Mouse (Mus musculus): ENCODE data around the gene Pik3ca.
"Not testable (repeated sequence)": the region's sequence is repeated elsewhere in the genome, so short reads cannot be mapped to it uniquely, and the experiment has no call there.

Pik3ca gene

DNA sequence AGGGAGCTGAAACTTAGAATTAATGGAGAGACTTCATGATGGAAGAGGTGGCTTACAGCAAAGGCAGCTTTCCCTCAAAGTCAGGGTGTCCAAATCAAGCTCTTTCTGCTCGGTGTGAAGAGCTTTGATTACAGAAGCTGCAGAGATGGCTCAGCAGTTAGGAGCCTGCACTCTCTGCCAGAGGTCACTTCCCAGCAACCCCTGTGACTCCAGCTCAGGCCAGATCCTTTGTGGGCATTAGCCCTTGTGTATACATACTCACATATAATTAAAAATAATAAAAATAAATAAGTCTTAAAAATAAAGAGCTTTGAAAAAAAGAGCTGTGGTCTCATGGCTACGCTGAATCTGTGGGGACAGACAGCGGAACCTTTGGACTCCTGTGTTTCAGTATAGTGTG is 4.1 kb downstream of the Pik3ca start:
- DNase-seq (ENCODE audit: low read depth, low spot score): no peak

DNA sequence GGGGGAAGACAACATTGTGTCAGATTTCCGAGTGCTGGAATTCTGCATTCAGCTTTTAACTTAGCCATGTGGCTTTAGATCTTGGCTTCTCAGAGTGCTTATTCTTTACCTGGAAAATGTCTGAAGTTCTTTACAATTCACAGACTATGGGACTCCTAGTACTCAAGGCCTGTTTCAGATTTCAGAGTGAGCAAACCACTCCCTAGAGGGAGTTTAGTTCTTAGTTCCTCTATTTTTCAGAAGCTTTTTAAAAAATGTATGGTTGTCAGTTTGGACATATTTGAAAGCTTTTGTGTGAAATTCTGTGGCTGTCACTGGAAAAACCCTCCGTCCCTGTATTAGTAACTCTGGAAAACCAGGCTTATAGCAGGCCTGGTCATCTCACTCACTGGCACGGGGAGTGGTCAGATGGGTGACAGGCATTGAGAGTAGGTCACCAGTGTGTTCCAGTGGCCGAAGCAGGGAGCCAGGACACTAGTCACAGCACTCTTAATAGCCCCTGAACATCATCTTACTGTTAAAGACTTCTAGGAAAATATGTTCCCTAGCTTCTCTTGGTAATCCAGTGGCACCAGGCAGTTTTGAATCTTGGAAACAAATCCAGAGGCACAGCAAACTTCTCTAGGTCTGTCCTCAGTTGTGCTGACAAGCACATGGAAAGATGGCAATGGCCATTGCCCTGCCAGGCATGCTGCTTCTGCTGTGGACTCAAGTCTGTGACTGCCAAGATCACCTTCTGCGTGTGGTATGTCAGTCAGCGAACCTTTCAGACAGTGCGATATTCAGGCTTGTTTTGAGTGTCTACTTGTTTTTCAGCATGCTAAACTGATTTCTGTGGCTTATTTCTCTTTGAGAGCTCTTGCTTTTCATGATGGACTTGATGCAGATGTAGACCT is 5.8 kb downstream of the Pik3ca start:
- no peak for DNase-seq (ENCODE audit: low read depth, low spot score)

DNA sequence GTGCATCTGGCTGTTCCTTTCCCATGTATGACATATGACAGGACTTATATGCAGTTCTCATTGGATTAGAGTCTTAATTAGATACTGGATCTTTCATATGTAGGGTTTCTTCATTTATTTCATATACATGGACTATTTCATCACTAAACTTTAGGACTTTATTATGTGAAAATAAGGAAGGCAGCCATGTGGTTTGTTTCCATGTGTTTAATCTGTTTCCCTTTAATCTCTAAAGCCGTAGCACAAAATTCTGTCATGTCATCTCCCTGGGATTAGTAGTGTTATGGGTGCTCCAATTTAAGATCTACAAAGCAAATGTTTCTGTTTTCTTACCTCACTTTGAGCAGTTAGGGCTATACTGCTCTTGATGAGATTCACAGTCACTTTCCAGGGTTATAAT is 8.2 kb downstream of the Pik3ca start:
- no peak for DNase-seq (ENCODE audit: low read depth, low spot score)

DNA sequence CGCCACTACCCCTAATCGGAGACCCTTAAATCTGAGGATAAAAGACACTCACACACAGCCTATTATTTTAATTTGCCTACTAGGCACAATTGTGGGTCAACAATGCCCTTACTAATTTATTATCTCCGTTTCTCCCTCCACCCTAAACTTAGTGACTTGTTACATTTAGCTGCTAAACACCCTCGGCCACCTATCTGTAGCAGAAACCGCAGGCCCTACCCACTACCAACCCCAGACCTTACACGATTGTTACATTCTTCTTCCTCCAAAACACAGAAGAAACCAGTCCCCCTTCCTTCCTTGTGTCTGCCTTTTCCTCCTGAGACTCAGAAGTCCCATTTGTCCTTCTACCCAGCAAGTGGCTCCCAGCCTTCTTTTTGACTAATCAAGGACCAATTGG is 9.3 kb downstream of the Pik3ca start:
- no peak for DNase-seq (ENCODE audit: low read depth, low spot score)

DNA sequence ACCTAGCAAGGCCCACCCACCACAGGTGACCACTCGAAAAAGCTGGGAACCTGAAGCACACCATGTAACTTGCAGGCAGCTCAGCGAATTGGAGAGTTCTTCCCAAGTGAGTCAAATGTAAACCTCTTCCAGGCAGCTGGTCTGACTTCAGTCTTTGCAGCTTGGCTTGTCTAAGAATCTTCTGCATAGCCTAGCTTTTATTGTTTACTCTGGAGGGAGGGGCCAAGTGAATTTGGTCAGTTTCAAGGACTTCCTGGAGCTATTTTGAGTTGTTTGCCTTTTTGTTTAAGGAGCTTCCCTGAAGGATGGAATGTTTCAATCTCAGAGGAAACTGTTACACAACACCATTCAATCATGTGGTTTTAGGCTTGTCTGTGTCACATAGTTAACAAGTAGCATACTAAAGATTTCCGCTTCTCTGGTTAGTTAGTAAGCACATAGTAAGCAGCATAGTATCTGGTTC is 11.4 kb downstream of the Pik3ca start:
- DNase-seq (ENCODE audit: low read depth, low spot score): no peak

DNA sequence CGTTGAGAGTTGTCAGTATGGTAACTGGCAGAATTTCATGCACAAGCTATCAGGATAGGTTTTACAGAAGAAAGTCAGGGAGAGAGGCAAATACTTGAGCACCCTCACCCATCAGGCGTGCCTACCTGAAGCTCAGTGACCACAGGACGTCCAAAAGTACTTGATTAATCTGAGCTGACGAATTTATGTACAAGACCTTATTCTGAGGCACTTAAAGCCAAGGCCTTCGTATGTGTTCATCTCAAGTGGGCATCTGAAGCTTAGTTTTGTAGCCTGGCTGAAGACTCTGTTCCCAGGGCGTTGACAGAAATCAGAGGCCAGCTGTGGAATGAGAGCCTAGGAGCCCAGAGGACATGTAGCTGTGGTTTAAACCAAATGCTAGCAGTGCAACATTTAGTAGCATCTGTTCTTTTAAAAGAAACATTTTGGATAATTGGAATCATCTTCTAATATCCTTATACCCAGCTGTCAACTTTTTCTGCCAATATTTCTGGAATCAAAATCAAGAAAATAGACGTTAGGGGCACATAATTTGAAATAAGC is 15.1 kb downstream of the Pik3ca start:
- DNase-seq (ENCODE audit: low read depth, low spot score): no peak

DNA sequence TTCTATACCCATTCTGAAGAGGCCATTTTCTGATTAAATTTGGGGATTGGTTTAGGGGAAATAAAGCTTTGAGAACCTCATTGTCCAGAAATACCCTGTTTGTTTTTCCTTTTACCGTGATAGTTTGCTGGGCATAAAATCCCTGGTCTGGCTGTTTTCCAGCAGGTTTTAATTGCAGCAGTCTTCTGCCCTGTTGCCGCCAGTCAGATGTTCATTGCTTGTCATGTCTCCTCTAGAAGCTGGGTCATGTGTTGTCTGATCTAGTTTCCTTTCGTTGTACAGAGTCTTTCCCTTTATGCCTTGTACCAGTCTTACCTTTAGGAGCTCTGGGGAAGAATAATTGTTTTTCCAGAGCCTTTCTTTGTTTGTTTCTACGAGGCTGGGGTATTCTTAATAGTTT is 16.9 kb downstream of the Pik3ca start:
- no peak for DNase-seq (ENCODE audit: low read depth, low spot score)

DNA sequence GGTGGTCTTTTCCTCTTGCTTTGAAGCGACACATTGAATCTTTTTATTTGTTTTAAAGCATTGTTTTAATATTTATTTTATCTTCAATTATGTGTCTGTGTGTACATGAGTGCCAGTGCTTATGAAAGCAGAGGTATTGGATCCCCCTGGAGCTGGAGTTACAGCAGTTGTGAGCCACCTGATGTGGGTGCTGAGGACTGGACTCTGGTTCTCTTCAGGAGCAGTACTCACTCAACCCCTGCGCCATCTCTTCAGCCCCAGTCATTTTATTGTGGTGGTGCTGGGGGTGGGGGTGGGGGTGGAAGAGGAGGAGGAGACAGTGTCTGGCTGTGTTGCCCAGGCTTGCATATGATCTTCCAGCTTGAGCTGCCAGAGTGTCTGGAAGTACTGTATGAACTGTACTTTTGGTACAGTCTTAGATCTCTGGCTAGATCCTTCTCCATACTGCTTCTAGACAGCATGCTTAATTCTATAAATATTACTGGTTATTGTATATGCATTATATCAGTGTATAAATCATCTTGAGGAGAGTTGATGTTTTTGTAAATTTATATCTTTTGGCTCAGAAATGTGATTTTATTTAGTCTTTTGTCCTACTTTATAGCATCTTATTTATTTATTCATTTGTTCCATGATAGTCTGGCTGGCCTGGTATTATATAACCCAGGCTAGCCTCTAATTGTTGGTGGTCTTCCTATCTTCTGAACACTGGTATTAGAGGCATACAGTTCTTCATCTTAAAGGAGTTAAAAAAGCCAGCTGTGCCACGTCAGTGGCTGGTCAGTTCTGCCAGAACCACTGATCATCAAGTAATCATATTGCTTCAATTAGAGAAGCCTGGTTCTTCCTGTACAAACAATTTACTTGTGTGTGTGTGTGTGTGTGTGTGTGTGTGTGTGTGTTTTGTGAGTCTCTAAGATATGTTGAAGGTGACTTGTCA is 18.2 kb downstream of the Pik3ca start:
- no peak for DNase-seq (ENCODE audit: low read depth, low spot score)

DNA sequence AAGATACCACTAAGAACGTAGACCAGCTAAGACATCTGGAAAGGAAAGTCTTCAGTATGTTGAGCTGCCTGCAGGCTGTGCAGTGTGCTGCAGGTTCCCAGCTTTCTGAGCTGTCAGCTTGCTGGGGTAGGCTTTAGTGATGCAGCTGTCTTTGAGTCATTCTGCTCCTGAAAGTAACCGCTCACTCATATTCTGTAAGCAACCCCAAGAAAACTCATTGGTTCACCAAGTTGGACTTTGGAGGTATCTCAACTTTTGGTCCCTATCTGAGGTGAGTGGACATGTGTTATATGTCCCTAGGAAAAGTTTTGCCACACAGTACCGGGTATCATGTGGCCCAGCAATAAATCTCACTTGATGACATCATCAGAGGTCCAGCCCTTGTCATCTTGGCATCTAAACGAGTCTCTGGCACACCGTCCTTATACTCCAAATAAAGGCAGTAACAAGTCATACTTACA is 20.3 kb downstream of the Pik3ca start:
- DNase-seq (ENCODE audit: low read depth, low spot score): no peak

DNA sequence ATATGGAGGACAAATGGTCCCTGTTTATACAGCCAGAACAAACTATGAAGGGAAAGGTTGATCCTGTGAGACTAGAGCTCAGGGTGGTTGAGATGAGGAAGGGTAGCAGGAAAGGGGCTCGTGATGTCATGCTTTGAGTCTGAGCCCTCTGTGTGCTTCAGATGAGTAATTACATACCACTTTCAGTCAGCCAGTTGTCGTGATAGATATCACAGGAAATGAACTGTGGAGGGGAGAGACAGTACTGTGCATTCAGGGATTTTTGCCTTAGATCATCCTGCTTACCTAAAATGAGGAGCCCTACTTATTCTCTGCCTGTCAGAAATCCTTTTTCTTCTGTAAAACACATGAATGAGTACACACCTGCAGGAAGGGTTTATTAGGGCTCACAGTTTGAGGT is 22.4 kb downstream of the Pik3ca start:
- no peak for DNase-seq (ENCODE audit: low read depth, low spot score)

DNA sequence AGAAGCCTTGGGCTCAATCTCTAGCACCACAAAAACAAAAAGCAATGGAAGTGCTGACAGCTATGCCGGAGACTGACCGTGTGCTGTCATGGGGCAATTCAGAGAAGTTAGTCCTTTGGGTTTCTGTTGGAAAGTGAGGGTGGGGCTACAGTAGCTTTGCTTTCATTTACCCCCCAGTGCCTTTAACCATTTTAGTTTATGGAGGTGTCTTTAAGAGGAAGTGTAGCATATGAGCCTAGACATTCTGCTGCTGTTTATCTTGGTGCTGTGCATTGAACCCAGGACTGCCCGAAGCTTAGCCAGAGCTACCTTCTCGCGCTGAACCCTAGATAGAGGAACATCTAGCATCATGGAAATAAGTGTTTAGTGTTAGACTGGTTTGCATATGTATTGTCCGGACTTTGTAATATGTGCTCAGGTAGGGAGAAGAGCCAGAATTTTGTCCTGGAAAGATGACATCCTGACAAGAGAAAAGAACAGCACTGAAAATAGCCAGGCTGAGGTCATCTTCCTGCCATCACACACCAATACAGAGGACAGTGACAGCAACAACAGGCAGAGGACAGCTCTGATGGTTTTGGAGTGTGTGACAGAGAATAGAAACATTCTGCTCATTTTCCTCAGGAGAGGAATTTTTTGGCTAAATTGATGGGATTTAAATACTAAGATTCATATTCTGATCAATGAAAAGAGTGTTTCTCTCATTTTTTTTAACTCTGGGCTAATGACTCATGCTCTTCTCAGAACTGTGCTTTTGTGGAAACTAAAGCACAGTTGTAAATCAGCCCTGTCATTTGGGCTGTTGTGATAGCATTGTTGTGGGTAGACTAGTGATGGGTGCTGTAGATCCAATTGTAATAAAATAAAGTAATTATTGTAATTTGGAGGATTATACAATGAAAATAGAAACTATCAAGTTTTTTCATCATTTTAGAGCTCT is 23.9 kb downstream of the Pik3ca start:
- no peak for DNase-seq (ENCODE audit: low read depth, low spot score)

DNA sequence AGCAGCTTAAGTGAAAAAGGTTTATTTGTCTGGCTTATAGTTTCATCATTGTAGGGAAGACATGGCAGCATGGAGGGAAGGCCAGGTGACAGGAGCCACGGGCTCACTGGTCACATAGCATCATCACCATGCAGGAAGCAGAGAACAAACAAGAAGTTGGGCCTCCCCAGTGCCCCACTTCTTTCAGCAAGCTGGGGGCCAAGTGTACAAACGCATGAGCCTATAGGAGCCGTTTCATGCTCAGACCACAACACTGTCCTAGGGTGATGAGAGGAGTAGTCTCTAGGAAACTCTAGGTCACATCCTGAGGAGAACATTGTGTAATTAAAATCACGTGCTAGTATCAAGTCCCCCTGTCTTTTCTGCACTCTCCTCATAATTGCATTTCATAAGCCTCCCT is 30.2 kb downstream of the Pik3ca start:
- no peak for DNase-seq (ENCODE audit: low read depth, low spot score)

DNA sequence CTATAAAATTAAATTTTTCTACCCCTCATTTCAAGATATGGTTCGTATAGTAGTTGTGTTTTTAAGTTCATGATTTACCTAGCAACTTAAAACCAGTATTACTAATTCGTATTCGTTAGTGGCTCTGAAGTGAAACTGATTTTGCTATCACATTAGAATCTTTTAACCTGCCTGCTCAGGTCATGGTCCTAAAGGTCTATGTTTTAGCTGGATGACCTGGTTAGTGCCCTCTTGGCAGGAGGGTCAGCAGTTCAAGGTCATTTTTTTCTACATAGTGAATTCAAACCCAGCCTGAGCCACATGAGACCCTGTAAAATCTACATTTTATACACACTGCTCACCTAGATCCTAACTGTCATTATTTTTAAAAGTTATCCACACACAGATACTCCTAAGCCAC is 30.9 kb downstream of the Pik3ca start:
- no peak for DNase-seq (ENCODE audit: low read depth, low spot score)

DNA sequence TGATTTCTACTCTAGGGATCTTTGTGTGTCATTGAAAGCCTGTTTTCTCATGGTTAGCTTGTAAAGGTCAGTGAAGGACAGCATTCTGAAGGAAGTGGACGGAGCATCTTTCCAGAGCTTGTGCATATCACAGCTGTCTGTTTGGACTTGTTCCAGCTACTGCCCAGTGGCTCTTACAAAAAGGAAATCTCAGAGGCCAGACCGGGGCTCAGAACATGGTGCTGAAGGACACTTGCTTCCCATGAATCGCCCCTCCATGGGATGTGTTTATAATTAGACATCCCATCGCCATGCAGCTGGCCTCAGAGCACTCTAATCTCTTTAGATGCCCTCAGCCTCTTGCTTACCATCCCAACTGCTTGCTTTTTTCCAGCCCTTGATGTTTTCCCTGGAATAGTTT is 31.4 kb downstream of the Pik3ca start:
- no peak for DNase-seq (ENCODE audit: low read depth, low spot score)

DNA sequence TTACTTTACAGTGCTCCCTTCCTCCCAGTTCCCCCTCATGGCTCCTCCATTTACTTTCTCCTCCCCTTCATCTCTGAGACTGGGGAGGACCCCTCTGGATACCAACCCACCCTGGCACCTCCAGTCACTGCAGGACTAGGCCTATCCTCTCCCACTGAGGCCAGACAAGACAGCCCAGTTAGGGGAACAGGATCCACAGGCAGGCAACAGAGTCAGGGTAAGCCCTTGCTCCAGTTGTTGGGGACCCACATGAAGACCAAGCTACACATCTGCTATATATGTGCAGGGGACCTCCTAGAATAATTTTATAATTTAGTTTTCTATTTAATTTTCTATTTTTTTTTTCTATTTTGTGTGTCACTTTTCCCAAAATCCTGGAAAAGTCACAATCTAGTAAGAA is 31.9 kb downstream of the Pik3ca start:
- not testable (repeated sequence) for DNase-seq (ENCODE audit: low read depth, low spot score)

DNA sequence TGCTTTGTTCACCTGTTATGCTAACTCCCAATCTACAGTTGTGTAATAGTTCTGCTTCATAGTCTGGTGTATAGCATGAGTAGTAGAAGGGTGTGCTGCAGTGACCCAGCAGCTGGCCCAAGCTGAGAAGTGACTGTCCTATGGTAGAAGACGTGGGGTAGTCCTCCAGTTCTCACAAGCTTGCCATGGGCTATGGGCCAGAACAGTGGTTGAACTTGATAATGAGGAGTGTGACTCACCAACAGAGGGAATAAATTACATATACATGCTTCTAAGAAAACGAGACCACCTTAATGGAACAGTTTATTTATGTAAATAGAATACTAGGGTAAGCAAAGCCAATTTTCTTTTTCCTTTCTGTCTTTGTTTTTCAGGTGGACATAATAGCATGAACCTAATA is 32.9 kb downstream of the Pik3ca start:
- DNase-seq (ENCODE audit: low read depth, low spot score): no peak

DNA sequence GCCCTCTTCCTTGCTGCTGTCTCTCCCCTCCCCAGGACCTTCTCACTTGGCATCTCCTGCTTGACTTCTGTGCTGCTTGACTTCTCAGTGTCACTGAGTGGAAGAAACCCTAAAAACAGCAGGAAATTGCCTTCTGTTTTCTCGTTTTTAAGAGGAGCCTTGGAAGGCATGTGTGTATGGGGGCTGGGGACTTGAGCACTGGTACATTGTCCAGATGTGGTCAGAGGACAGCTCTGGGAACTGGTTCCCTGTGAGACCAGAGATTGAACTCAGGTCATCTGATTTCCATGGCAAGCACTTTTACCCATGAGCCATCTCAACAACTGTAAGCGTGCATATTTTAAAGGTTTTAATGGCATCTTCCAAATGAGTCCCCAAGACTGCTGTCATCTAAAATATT is 36.5 kb downstream of the Pik3ca start:
- DNase-seq (ENCODE audit: low read depth, low spot score): no peak

DNA sequence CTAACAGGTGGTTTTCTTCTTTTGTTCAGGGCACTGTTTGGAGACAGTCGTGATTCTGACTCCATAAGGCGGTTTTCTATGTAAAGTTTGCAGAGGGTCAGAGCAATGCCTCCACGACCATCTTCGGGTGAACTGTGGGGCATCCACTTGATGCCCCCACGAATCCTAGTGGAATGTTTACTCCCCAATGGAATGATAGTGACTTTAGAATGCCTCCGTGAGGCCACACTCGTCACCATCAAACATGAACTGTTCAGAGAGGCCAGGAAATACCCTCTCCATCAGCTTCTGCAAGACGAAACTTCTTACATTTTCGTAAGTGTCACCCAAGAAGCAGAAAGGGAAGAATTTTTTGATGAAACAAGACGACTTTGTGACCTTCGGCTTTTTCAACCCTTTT is 38.6 kb downstream of the Pik3ca start:
- DNase-seq (ENCODE audit: low read depth, low spot score): no peak

DNA sequence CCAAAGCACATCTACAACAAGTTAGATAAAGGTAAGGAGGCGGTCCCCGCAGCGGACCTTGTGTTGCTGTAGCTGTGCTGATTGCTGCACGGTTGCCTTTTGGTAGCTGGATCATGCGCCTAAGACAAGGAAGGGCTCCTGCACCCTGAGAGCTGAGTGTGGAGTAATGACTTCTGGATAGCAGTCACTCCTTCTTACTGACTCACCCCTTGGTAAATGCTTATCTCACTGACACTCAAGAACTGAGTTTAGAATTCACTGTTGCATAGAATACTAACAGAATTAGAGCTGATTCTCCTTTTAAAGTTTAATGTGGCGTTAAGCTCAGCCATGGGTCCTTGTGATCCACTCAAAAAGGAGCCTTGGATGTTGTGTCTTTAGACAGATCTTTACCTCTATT is 39.8 kb downstream of the Pik3ca start:
- DNase-seq (ENCODE audit: low read depth, low spot score): no peak

DNA sequence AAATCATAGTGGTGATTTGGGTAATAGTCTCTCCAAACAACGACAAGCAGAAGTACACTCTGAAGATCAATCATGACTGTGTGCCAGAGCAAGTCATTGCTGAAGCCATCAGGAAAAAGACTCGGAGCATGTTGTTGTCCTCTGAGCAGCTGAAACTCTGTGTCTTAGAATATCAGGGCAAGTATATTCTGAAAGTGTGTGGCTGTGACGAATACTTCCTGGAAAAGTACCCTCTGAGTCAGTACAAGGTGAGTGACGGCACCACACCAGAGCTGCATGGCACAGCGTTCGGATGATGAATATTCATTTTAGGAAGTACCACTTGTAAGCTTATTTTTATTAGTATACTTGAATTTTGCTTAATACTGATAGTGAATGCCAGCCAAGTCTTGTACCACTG is 40.3 kb downstream of the Pik3ca start:
- no peak for DNase-seq (ENCODE audit: low read depth, low spot score)

DNA sequence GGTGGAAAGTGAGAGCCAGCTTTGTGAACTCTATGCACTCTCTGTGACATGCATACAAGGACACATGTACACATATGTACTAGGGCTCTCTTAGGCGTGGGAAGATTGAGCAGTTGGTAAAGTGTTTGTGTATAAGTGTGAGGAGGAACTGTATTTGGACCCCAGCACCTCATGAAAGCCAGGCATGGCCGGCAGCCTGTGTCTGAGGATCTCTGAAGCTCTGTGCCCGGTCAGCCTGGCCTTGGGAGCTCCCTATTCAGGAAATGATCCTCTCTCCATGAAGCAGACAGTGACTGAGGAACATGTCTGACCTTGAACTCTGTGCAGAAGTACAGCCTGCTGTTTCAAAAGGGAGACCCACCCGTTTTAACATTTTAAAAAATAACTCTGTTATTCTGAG is 41.2 kb downstream of the Pik3ca start:
- DNase-seq (ENCODE audit: low read depth, low spot score): no peak

Measured in retina, postnatal 7 days (tissue).